Mouse (Mus musculus) midbrain, embryonic 14.5 days (tissue): ENCODE results near the gene Slc23a4. TPM values are rescaled to one million over a fixed set of nuclear protein-coding genes. Genes with fewer than 3 reads are reported as not detected.

Source experiments
- ATAC-seq: fragments of 200-750 bp; cut with Nextera tagmentation; 2 replicates; pipeline ENCODE4 v1.8.0; 2017; ENCODE audit warnings: moderate number of reproducible peaks, moderate library complexity; ENCODE audit not compliant: low FRiP score, low TSS enrichment
- DNase-seq: peaks from one replicate; pipeline ENCODE4 v3.0.0-alpha.2; 2015
- H3K27ac ChIP-seq: fragments of 300-500 bp; sonication (generic); replicated peaks from 2 replicates; pipeline ENCODE4 v1.5.1; 2014; ENCODE audit warnings: mild to moderate bottlenecking, low read depth, low read length, moderate library complexity
- H3K27me3 ChIP-seq: fragments of 300-500 bp; sonication (generic); 2 replicates; pipeline ENCODE4 v1.6.1; 2014; ENCODE audit warnings: low read length, control low read depth, mixed read lengths; ENCODE audit not compliant: control insufficient read depth, insufficient read depth
- H3K36me3 ChIP-seq: fragments of 300-500 bp; sonication (generic); 2 replicates; pipeline ENCODE4 v1.6.1; 2014; ENCODE audit warnings: low read length, control low read depth; ENCODE audit not compliant: control insufficient read depth, insufficient read depth
- H3K4me1 ChIP-seq: fragments of 300-500 bp; sonication (generic); 2 replicates; pipeline ENCODE4 v1.6.1; 2014; ENCODE audit warnings: mild to moderate bottlenecking, antibody characterized with exemption, low read length, control low read depth; ENCODE audit not compliant: control insufficient read depth, insufficient read depth
- H3K4me2 ChIP-seq: fragments of 300-500 bp; sonication (generic); 2 replicates; pipeline ENCODE4 v1.6.1; 2014; ENCODE audit warnings: mild to moderate bottlenecking, low read length, moderate library complexity
- H3K4me3 ChIP-seq: fragments of 300-500 bp; sonication (generic); replicated peaks from 2 replicates; pipeline ENCODE4 v1.5.1; 2014; ENCODE audit warnings: low read depth, low read length
- H3K9ac ChIP-seq: fragments of 300-500 bp; sonication (generic); replicated peaks from 2 replicates; pipeline ENCODE4 v1.6.1; 2014; ENCODE audit warnings: mild to moderate bottlenecking, low read length, moderate library complexity
- H3K9me3 ChIP-seq: fragments of 300-500 bp; sonication (generic); 2 replicates; pipeline ENCODE4 v1.6.1; 2016; ENCODE audit warnings: low read length, control low read depth, mixed read lengths; ENCODE audit not compliant: control insufficient read depth
- WGBS: fragments of 180-500 bp; shearing (Covaris S2); extraction: QIAGEN DNeasy Blood & Tissue Kit; methylation state at CpG from one replicate; pipeline ENCODE4 v1.1.7; 2014; 5-methylcytosine and 5-hydroxymethylcytosine counted together
- polyA plus RNA-seq: library from polyadenylated mRNA; unstranded; fragments of >200 nt; fragmentation: Nextera tagmentation; extraction: Ambion mirVana; gene quantifications from 2 replicates; pipeline ENCODE4 v1.2.1, GENCODE M21; 2014

Gene Slc23a4
- polyA plus RNA-seq, 1 experiment from 2014 or later: 0.75 TPM

GRCm38 (mm10) chr6:34903851-34904250 lies 84.4 kb downstream of the Slc23a4 start:
- no peak overlapping the region for H3K27ac ChIP-seq
- whole genome bisulfite sequencing: 88% methylated on average over 10 of the region's 10 CpGs
- no peaks in the 10 kb centered on the region for H3K4me1 ChIP-seq
- H3K4me3 ChIP-seq: no peak overlapping the region
- H3K9ac ChIP-seq: no peak overlapping the region
- DNase-seq (no peak), ATAC-seq (no peak)
- no peaks in the 10 kb centered on the region for H3K9me3 ChIP-seq
- H3K4me2 ChIP-seq: no peak overlapping the region
- no peaks in the 10 kb centered on the region for H3K27me3 ChIP-seq
- H3K36me3 ChIP-seq: peaks cover 64% of the 10 kb centered on the region

GRCm38 (mm10) chr6:34903441-34903840 lies 84.8 kb downstream of the Slc23a4 start:
- Histone ChIP-seq H3K4me1 (no peaks in the 10 kb centered on the region), H3K4me2 (no peak overlapping the region), H3K27me3 (no peaks in the 10 kb centered on the region), H3K4me3 (no peak overlapping the region), H3K27ac (no peak overlapping the region), H3K9me3 (no peaks in the 10 kb centered on the region), H3K36me3 (peaks cover 66% of the 10 kb centered on the region), H3K9ac (no peak overlapping the region)
- no peak for DNase-seq
- 80% methylated on average over 5 of the region's 5 CpGs for WGBS
- ATAC-seq: no peak

- DNase-seq (no peak), ATAC-seq (no peak)
- H3K4me1 ChIP-seq: no peaks in the 10 kb centered on the region
- WGBS: 90% methylated on average over 7 of the region's 7 CpGs
- peaks cover 68% of the 10 kb centered on the region for H3K36me3 ChIP-seq
- H3K27me3 ChIP-seq: no peaks in the 10 kb centered on the region
- no peak overlapping the region for H3K4me2 ChIP-seq
- H3K9ac ChIP-seq: no peak overlapping the region
- no peak overlapping the region for H3K4me3 ChIP-seq
- no peak overlapping the region for H3K27ac ChIP-seq
- H3K9me3 ChIP-seq: no peaks in the 10 kb centered on the region
Observed at GRCm38 (mm10) chr6:34902578-34902977, 85.6 kb downstream of the Slc23a4 start.

- H3K9ac ChIP-seq: no peak overlapping the region
- no peak overlapping the region for H3K4me2 ChIP-seq
- no peak for DNase-seq
- no peaks in the 10 kb centered on the region for H3K27me3 ChIP-seq
- no peaks in the 10 kb centered on the region for H3K4me1 ChIP-seq
- 71% methylated on average over 9 of the region's 9 CpGs for WGBS
- peaks cover 73% of the 10 kb centered on the region for H3K36me3 ChIP-seq
- no peak overlapping the region for H3K27ac ChIP-seq
- no peak for ATAC-seq
- no peaks in the 10 kb centered on the region for H3K9me3 ChIP-seq
- H3K4me3 ChIP-seq: no peak overlapping the region
Observed at GRCm38 (mm10) chr6:34901911-34902444, 86.2 kb downstream of the Slc23a4 start.

GRCm38 (mm10) chr6:34900990-34901389 lies 87.2 kb downstream of the Slc23a4 start:
- H3K27ac ChIP-seq: no peak overlapping the region

GRCm38 (mm10) chr6:34899127-34899526 lies 89.1 kb downstream of the Slc23a4 start:
- no peak overlapping the region for H3K4me3 ChIP-seq
- H3K4me1 ChIP-seq: no peaks in the 10 kb centered on the region
- peaks cover 67% of the 10 kb centered on the region for H3K36me3 ChIP-seq
- no peaks in the 10 kb centered on the region for H3K27me3 ChIP-seq
- no peak overlapping the region for H3K4me2 ChIP-seq
- H3K9ac ChIP-seq: no peak overlapping the region
- ATAC-seq (no peak), DNase-seq (no peak)
- no peaks in the 10 kb centered on the region for H3K9me3 ChIP-seq
- H3K27ac ChIP-seq: no peak overlapping the region
- 91% methylated on average over 2 of the region's 2 CpGs for WGBS

More at GRCm38 (mm10) chr6:34900990-34901389, 87.2 kb downstream of the Slc23a4 start:
- Histone ChIP-seq H3K4me3 (no peak overlapping the region), H3K4me2 (no peak overlapping the region), H3K4me1 (no peaks in the 10 kb centered on the region), H3K27me3 (no peaks in the 10 kb centered on the region), H3K36me3 (peaks cover 69% of the 10 kb centered on the region), H3K9ac (no peak overlapping the region), H3K9me3 (no peaks in the 10 kb centered on the region)
- WGBS: 75% methylated on average over 2 of the region's 2 CpGs
- ATAC-seq: no peak
- no peak for DNase-seq

GRCm38 (mm10) chr6:34896168-34896780 lies 91.9 kb downstream of the Slc23a4 start:
- H3K9ac ChIP-seq: no peak overlapping the region
- 50% methylated on average over 16 of the region's 16 CpGs for WGBS
- H3K4me2 ChIP-seq: no peak overlapping the region
- H3K4me3 ChIP-seq: no peak overlapping the region
- DNase-seq: no peak
- no peak for ATAC-seq
- H3K27ac ChIP-seq: no peak overlapping the region
- peaks cover 77% of the 10 kb centered on the region for H3K36me3 ChIP-seq
- no peaks in the 10 kb centered on the region for H3K4me1 ChIP-seq
- no peaks in the 10 kb centered on the region for H3K9me3 ChIP-seq
- no peaks in the 10 kb centered on the region for H3K27me3 ChIP-seq

- DNase-seq (no peak), ATAC-seq (no peak)
- H3K4me1 ChIP-seq: no peaks in the 10 kb centered on the region
- peaks cover 77% of the 10 kb centered on the region for H3K36me3 ChIP-seq
- H3K4me3 ChIP-seq: no peak overlapping the region
- no peaks in the 10 kb centered on the region for H3K27me3 ChIP-seq
- no peaks in the 10 kb centered on the region for H3K9me3 ChIP-seq
- no peak overlapping the region for H3K4me2 ChIP-seq
- H3K27ac ChIP-seq: no peak overlapping the region
- WGBS: 88% methylated on average over 7 of the region's 7 CpGs
- H3K9ac ChIP-seq: no peak overlapping the region
Observed at GRCm38 (mm10) chr6:34895569-34895968, 92.6 kb downstream of the Slc23a4 start.
